Mouse (Mus musculus) liver, postnatal 0 days (tissue): ENCODE measurements around the gene Fam160a1. TPM values are rescaled to one million over a fixed set of nuclear protein-coding genes. Genes with fewer than 3 reads are reported as not detected.

ENCODE experiments used
- ATAC-seq: fragments of 200-750 bp; cut with Nextera tagmentation; 2 replicates; pipeline ENCODE4 v1.8.0; 2017; ENCODE audit warnings: mild to moderate bottlenecking, moderate library complexity
- DNase-seq: peaks from one replicate; pipeline ENCODE4 v3.0.0-alpha.2; 2016
- H3K27ac ChIP-seq: fragments of 300-500 bp; sonication (generic); 2 replicates; pipeline ENCODE4 v1.5.1; 2014; ENCODE audit warnings: antibody characterized with exemption, moderate library complexity, mild to moderate bottlenecking, low read depth
- H3K27me3 ChIP-seq: fragments of 300-500 bp; sonication (generic); 2 replicates; pipeline ENCODE4 v1.6.1; 2014; ENCODE audit warnings: low read length, control low read depth, mixed read lengths; ENCODE audit not compliant: insufficient read depth
- H3K36me3 ChIP-seq: fragments of 300-500 bp; sonication (generic); replicated peaks from 2 replicates; pipeline ENCODE4 v1.6.1; 2014; ENCODE audit warnings: mild to moderate bottlenecking, control low read depth, low read length, moderate library complexity, mixed read lengths; ENCODE audit not compliant: insufficient read depth
- H3K4me1 ChIP-seq: fragments of 300-500 bp; sonication (generic); 2 replicates; pipeline ENCODE4 v1.6.1; 2014; ENCODE audit warnings: antibody characterized with exemption, mild to moderate bottlenecking, control low read depth; ENCODE audit not compliant: insufficient read depth
- H3K4me2 ChIP-seq: fragments of 300-500 bp; sonication (generic); 2 replicates; pipeline ENCODE4 v1.6.1; 2014; ENCODE audit warnings: low read depth, mild to moderate bottlenecking, low read length, moderate library complexity, mixed read lengths
- H3K4me3 ChIP-seq: fragments of 300-500 bp; sonication (generic); 2 replicates; pipeline ENCODE4 v1.5.1; 2014; ENCODE audit warnings: low read depth, low read length
- H3K9ac ChIP-seq: fragments of 300-500 bp; sonication (generic); replicated peaks from 2 replicates; pipeline ENCODE4 v1.6.1; 2014; ENCODE audit warnings: mild to moderate bottlenecking, moderate library complexity
- H3K9me3 ChIP-seq: fragments of 300-500 bp; sonication (generic); 2 replicates; pipeline ENCODE4 v1.6.1; 2016; ENCODE audit warnings: mild to moderate bottlenecking, control low read depth, low read length, mixed read lengths
- CTCF ChIP-seq: sonication (generic); IDR thresholded peaks from 2 replicates; pipeline ENCODE4 v1.5.1; 2016; ENCODE audit warnings: antibody characterized with exemption, low read depth
- EP300 ChIP-seq: IDR thresholded peaks from 2 replicates; pipeline ENCODE4 v1.6.1; 2016; ENCODE audit warnings: antibody characterized with exemption, low read depth, mild to moderate bottlenecking
- WGBS: fragments of 180-500 bp; shearing (Covaris S2); extraction: QIAGEN DNeasy Blood & Tissue Kit; methylation state at CpG from one replicate; pipeline ENCODE4 v1.1.7; 2014; ENCODE audit not compliant: insufficient replicate concordance; 5-methylcytosine and 5-hydroxymethylcytosine counted together
- polyA plus RNA-seq: library from polyadenylated mRNA; unstranded; fragments of >200 nt; fragmentation: Nextera tagmentation; extraction: Ambion mirVana; gene quantifications from 2 replicates; pipeline ENCODE4 v1.2.1, GENCODE M21; 2015

Fam160a1 gene
- polyA plus RNA-seq, 1 experiment from 2014 or later: 0.31 TPM

DNA sequence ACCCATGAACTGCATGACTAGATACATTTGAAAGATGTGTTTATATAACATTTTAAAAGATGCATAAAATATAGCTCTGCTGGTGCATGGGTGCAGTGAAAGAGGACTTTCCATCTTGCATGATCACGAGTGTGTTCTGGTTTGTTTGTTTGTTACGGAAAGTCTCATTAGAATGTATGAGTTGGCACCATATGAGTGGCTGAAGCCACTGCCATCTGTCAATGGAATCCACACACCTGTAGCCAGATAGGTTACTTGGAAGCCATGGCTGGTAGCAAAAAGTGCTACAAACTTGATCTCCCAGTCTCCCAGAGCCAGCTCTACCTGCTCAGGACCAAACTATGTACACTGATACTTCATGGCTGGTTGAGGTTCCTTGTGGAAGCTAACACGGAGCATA is 161.6 kb downstream of the Fam160a1 start:
- H3K4me1 ChIP-seq: no peaks in the 10 kb centered on the region
- DNase-seq (no peak), ATAC-seq (no peak)
- 90% methylated on average over 3 of the region's 3 CpGs for WGBS
- H3K9ac ChIP-seq: no peak overlapping the region
- H3K36me3 ChIP-seq: peaks cover 3% of the 10 kb centered on the region; the same call in 1 of the 2 replicates
- TF ChIP-seq CTCF (no peak), EP300 (no peak)
- H3K4me2 ChIP-seq: no peak overlapping the region
- H3K27me3 ChIP-seq: no peaks in the 10 kb centered on the region
- no peak overlapping the region for H3K27ac ChIP-seq
- H3K9me3 ChIP-seq: no peaks in the 10 kb centered on the region
- H3K4me3 ChIP-seq: no peak overlapping the region

DNA sequence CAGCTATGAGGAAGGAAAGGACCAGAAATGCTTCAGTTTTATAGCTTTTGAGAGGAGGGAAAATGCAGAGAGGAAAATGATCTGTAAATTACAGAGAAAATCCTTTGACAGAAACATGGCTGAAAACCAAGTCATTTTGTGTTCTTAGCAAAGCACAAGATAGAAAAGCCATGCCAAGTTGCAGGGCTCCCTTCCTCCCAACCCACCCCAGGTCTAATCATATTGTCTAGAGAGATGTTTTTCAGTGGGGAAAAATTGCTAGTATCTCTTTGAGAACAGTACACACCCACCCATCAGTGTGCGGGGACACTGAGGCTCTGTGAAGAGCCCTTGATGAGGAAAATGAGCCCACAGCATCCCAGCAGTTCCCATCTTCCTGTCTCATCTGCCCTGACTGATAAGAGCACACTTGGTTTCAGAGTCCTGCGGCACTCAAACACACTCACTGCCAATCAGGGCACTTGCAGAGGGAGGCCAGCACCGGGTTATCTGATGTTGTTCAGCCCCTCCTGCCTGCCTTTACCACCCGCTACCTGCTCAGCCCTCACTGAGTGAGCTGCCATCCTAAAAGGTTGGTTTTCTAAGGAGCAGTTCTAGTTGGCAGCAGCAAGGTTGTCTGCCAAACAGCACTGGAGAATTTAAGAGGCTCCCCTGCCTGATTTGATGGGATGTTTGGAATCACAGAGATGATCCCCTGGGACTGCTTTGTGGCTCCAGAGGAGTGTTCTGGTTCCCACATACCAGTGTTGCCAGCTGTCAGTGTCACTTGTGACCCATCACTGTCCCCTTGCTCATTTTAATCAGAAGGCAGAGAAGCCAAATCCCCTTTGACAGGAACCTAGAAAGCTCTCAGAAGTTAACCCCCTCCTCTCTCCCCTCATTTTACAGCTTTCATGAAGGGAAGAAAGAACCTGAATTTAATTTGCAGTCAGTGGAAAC is 164.1 kb downstream of the Fam160a1 start:
- no peak for ATAC-seq
- Histone ChIP-seq H3K9me3 (no peaks in the 10 kb centered on the region), H3K27me3 (no peaks in the 10 kb centered on the region), H3K4me3 (no peak overlapping the region), H3K9ac (no peak overlapping the region), H3K4me2 (no peak overlapping the region), H3K27ac (no peak overlapping the region), H3K4me1 (no peaks in the 10 kb centered on the region), H3K36me3 (peaks cover 3% of the 10 kb centered on the region; the same call in 1 of the 2 replicates)
- TF ChIP-seq EP300: no peak
- no peak for TF ChIP-seq CTCF
- 57% methylated on average over 4 of the region's 4 CpGs for WGBS
- DNase-seq: no peak

DNA sequence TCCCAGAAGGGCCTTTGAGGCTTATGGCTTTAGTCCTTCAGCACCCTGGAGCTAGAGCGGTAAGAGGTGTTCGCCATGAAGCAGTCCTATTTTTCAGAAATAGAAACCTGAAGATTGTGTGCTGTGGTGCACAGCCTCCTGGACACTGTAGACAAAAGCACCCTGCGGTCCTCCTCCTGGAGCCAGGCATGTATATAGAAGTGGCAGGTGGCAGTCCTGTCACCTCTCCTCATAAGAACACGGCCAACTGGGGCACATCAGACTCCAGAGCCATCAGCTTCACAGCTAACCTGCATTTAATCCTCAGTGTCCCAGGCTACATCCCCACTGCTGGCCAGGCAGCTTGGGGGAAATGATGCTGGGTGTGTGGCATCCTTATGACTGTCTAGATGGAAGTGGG is 167.9 kb downstream of the Fam160a1 start:
- no peak for TF ChIP-seq CTCF
- Histone ChIP-seq H3K27ac (no peak overlapping the region), H3K4me1 (no peaks in the 10 kb centered on the region), H3K27me3 (no peaks in the 10 kb centered on the region), H3K4me3 (no peak overlapping the region), H3K4me2 (no peak overlapping the region), H3K9me3 (no peaks in the 10 kb centered on the region), H3K36me3 (peaks cover 3% of the 10 kb centered on the region; the same call in 1 of the 2 replicates), H3K9ac (no peak overlapping the region)
- DNase-seq (no peak), ATAC-seq (no peak)
- whole genome bisulfite sequencing: 89% methylated on average over 4 of the region's 4 CpGs

DNA sequence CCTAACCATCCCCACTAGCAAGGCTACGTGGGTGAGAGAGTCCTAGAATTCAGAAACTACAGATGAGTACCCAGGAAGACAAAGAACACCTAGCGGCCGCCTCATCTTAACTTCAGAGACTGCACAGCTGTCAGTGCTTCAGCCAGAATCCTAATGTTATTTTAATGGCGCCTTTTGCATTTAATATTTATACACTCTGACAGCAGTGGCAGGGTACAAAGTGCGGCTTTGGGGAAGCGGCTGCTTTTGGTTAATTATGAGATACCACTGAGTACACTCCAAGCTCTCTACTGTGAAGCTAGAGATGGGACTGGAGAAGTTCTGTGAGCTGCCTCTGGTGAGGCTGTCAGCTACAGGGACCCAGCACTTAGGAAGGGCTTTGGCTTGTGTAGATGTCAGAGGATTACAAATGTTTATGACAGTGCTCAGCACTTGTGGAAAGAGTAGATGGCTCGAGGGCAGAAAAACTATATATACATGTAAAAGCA is 171.5 kb downstream of the Fam160a1 start:
- Histone ChIP-seq H3K9me3 (no peaks in the 10 kb centered on the region), H3K4me2 (no peak overlapping the region), H3K4me1 (no peaks in the 10 kb centered on the region), H3K36me3 (no peaks in the 10 kb centered on the region), H3K27ac (no peak overlapping the region), H3K4me3 (no peak overlapping the region), H3K27me3 (no peaks in the 10 kb centered on the region), H3K9ac (no peak overlapping the region)
- DNase-seq: no peak
- 84% methylated on average over 7 of the region's 7 CpGs for WGBS
- ATAC-seq: no peak
- TF ChIP-seq CTCF: no peak
- TF ChIP-seq EP300: no peak

DNA sequence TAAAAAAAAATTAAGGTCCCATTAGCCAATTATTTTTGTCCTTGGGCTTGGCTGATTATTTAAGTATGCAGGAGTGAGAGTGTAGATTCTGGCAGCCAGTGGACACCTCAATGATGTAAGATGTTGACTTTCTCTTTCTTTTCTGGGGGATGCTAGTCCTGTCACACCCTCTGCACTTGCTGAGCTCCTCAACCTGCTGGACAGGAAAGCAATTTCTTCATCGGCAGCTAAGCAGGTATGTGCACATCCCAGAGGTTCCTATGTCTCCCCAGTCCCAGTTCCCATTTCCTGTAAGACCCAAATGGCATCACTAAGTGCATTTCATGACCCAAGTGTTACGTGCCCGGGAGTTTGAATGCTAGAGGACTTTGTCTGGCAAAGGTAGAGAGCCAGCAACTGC is 172.3 kb downstream of the Fam160a1 start:
- DNase-seq: no peak
- Histone ChIP-seq H3K27ac (no peak overlapping the region), H3K27me3 (no peaks in the 10 kb centered on the region), H3K4me1 (no peaks in the 10 kb centered on the region), H3K9ac (no peak overlapping the region), H3K4me3 (no peak overlapping the region), H3K36me3 (no peaks in the 10 kb centered on the region), H3K9me3 (no peaks in the 10 kb centered on the region), H3K4me2 (no peak overlapping the region)
- ATAC-seq: no peak
- WGBS: 87% methylated on average over 3 of the region's 3 CpGs
- TF ChIP-seq CTCF (no peak), EP300 (no peak)

DNA sequence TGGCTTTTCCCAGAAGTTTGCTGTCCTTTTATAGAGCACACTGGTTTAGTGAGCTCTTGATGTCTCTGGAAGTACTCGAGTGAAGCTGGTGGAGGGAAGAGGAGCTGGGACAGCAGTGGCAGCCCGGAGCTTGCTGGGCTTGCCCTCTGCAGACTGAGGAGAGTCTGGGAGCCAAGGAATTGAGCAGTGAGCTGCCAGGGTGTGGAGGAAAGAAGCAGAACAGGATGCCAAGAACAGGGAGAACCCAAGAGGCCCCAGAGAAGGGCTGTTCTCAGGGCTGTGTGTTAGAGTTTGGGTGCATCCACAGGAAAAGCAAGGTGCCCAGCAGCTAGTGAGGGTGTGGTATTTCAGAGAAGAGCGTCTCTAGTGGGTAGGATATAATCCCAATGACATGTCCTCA is 175.3 kb downstream of the Fam160a1 start:
- Histone ChIP-seq H3K27me3 (no peaks in the 10 kb centered on the region), H3K36me3 (0 out of 2 replicates have a peak, but pooled peaks cover 7% of the 10 kb centered on the region), H3K4me1 (no peaks in the 10 kb centered on the region), H3K27ac (no peak overlapping the region), H3K9ac (no peak overlapping the region), H3K4me2 (no peak overlapping the region), H3K9me3 (no peaks in the 10 kb centered on the region), H3K4me3 (no peak overlapping the region)
- 77% methylated on average over 3 of the region's 3 CpGs for WGBS
- DNase-seq (no peak), ATAC-seq (no peak)
- TF ChIP-seq EP300 (no peak), CTCF (no peak)
